Mouse (Mus musculus) cortical plate, adult 2 months (tissue): ENCODE measurements at regions not wholly inside any gene's neighbourhood (a gene's known extent, or its start where the extent isn't known, plus 50 kb on each side); places are given as distances from the start of the nearest gene placed in this dataset.

ENCODE experiments used
- CTCF ChIP-seq: fragments of 200-500 bp; IDR thresholded peaks from 2 replicates; pipeline ENCODE4 v1.5.1; 2011; ENCODE audit warnings: mild to moderate bottlenecking, control low read depth, low read length; ENCODE audit not compliant: insufficient read depth; ENCODE audit errors: extremely low read depth
- POLR2A ChIP-seq: fragments of 200-500 bp; IDR thresholded peaks from 2 replicates; pipeline ENCODE4 v1.6.1; 2011; ENCODE audit warnings: mild to moderate bottlenecking, low read length, control low read depth; ENCODE audit not compliant: insufficient read depth; ENCODE audit errors: extremely low read depth

- no peak for TF ChIP-seq POLR2A
- no peak for TF ChIP-seq CTCF
Observed at GRCm38 (mm10) chr2:144135586-144135985, 102.7 kb downstream of the Banf2 start.
